Mouse (Mus musculus) right cerebral cortex, postnatal 36 days (tissue): ENCODE data around the gene Ccr9.
"Not testable (repeated sequence)": the region's sequence is repeated elsewhere in the genome, so short reads cannot be mapped to it uniquely, and the experiment has no call there.

Source experiments
- DNase-seq, 2 experiments: peaks; one replicate each; pipeline ENCODE4 v3.0.0; 2022; ENCODE audit warnings: low spot score in 2 of 2, mixed read lengths in 1 of 2

Gene Ccr9

GRCm38 (mm10) chr9:123678327-123679105 lies at the start of gene Ccr9, which contains the start of gene Slc6a20a:
Gene Ccr9 (plus strand): TSS chr9:123678439.
Gene Slc6a20a (minus strand): TSS chr9:123678885.
- no peak for DNase-seq

GRCm38 (mm10) chr9:123631666-123632065 lies 46.6 kb upstream of the Ccr9 start:
- DNase-seq, result no peak

- no peak for DNase-seq
These were observed 46.0 kb upstream of the Ccr9 start, which contains the start of gene Slc6a20b for GRCm38 (mm10) chr9:123632281-123632680. Gene Slc6a20b (minus strand): TSS chr9:123632565.

- DNase-seq, result no peak
These were observed 45.2 kb upstream of the Ccr9 start for GRCm38 (mm10) chr9:123632993-123633392.

- DNase-seq, result no peak
These were observed 41.5 kb upstream of the Ccr9 start for GRCm38 (mm10) chr9:123636771-123637170.

- DNase-seq, result no peak
These were observed 40.0 kb upstream of the Ccr9 start for GRCm38 (mm10) chr9:123638231-123638630.

GRCm38 (mm10) chr9:123638668-123639089 lies 39.6 kb upstream of the Ccr9 start:
- peak; percentile 18 to 28 for DNase-seq

GRCm38 (mm10) chr9:123640106-123640505 lies 38.1 kb upstream of the Ccr9 start:
- no peak for DNase-seq

- no peak for DNase-seq
These were observed 28.3 kb upstream of the Ccr9 start for GRCm38 (mm10) chr9:123649785-123650511.

GRCm38 (mm10) chr9:123651369-123651768 lies 26.9 kb upstream of the Ccr9 start:
- DNase-seq, result no peak

GRCm38 (mm10) chr9:123657457-123657856 lies 20.8 kb upstream of the Ccr9 start:
- no peak for DNase-seq

GRCm38 (mm10) chr9:123658981-123659380 lies 19.3 kb upstream of the Ccr9 start:
- DNase-seq, result no peak

- not testable (repeated sequence) for DNase-seq
These were observed 18.1 kb upstream of the Ccr9 start for GRCm38 (mm10) chr9:123659986-123660676.

GRCm38 (mm10) chr9:123665645-123666044 lies 12.6 kb upstream of the Ccr9 start:
- DNase-seq, result no peak

GRCm38 (mm10) chr9:123679198-123679597 lies 959 bp downstream of the Ccr9 start:
- no peak for DNase-seq

- DNase-seq, result no peak
These were observed 5.5 kb downstream of the Ccr9 start for GRCm38 (mm10) chr9:123683704-123684103.

- DNase-seq, result no peak
These were observed 8.0 kb downstream of the Ccr9 start for GRCm38 (mm10) chr9:123686206-123686605.

GRCm38 (mm10) chr9:123688227-123688626 lies 10.0 kb downstream of the Ccr9 start:
- DNase-seq, result no peak

- DNase-seq, result peak in 1 of 2 experiments; percentile 10
These were observed 17.5 kb downstream of the Ccr9 start for GRCm38 (mm10) chr9:123695634-123696302.

GRCm38 (mm10) chr9:123701822-123702221 lies 23.6 kb downstream of the Ccr9 start:
- DNase-seq, result no peak

- no peak for DNase-seq
These were observed 31.0 kb downstream of the Ccr9 start for GRCm38 (mm10) chr9:123709226-123709625.

GRCm38 (mm10) chr9:123713111-123713510 lies 34.9 kb downstream of the Ccr9 start:
- DNase-seq, result no peak
